Mouse (Mus musculus): ENCODE data around the gene Kazn. TPM values are rescaled to one million over a fixed set of nuclear protein-coding genes. Genes with fewer than 3 reads are reported as not detected.

Gene Kazn
- total and polyA plus RNA-seq, 2 experiments from 2014 or later, result 20.9 to 78.3 TPM

DNA sequence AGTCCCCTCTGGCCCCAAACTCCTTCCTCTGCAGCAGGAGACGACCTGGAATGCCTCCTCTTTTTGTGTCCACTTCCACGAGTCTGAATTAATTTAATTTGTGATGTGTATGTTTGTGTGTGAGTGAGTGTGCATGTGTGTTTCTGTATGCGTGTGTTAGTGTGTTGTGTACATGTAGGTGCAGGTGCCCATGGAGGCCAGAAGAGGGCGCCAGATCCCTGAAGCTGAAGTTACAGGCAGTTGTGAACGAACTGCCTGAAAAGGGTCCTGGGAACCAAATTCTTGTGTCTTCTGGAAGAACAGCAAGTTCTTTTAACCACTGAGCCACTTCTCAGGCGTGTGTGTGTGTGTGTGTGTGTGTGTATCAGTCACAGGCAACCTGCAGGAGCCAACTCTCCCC, 14.9 kb upstream of the Kazn start:
- Histone ChIP-seq H3K27ac (no peak overlapping the region), H3K4me2 (ENCODE audit: low read depth, low read length) (no peak overlapping the region), H3K9ac (replicated peaks; ENCODE audit: low read length) (no peak overlapping the region), H3K36me3 (ENCODE audit: insufficient read depth, low read length) (no peaks in the 10 kb centered on the region), H3K9me3 (ENCODE audit: low read length) (no peaks in the 10 kb centered on the region), H3K4me3 (ENCODE audit: low read length) (no peak overlapping the region), H3K27me3 (ENCODE audit: insufficient read depth, low read length) (no peaks in the 10 kb centered on the region), H3K4me1 (ENCODE audit: insufficient read depth, low read length) (no peaks in the 10 kb centered on the region)
- 79% methylated on average over 6 of the region's 6 CpGs for WGBS
- no peak for ATAC-seq
- peak; percentile 55 for DNase-seq (ENCODE audit: low spot score)
- peak; percentile 73 for TF ChIP-seq CTCF (IDR thresholded peaks at IDR 0.05; ENCODE audit: low read depth)

DNA sequence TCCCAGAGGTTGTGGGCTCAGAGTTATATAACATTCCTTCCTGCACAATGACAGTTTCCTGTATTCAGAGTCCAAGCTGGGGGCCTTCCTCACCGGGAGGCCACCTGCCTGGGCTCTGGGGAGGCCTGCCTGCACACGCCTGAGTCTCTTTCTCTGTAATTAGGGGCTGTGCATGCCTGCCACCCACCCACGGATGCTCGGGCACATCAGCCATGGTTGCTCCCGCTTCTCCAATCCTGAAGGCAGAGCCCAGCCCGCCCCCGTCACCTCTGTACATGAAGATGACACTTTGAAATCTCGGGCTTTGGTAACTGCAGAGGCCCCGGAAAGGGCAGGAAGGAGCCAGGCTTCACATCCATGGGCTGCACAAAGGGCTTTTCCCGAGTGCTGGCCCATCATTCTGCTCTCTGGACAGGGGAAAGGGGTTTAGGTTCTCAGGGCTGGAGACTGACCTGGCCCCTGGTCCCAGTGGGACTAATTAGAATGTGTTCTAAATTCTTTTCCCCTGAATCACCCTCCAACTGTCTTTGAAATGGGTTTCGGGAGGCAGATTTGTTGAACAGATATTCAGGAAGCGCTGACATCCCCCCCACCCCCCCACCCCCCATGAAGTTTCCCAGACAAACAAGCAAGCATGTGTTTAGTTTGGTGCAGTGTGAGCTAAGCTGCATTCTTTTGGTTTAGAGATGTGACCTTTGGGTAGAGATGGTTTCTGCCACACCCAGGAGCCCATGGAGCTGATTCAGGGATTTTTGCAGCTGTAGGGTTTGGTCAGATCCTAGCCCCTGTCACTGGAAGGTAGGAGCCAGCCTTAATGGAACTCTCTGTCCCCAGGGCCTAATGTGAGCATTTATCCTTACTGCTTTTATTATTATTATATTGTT, 12.5 kb upstream of the Kazn start:
- no peak overlapping the region for H3K27ac ChIP-seq

DNA sequence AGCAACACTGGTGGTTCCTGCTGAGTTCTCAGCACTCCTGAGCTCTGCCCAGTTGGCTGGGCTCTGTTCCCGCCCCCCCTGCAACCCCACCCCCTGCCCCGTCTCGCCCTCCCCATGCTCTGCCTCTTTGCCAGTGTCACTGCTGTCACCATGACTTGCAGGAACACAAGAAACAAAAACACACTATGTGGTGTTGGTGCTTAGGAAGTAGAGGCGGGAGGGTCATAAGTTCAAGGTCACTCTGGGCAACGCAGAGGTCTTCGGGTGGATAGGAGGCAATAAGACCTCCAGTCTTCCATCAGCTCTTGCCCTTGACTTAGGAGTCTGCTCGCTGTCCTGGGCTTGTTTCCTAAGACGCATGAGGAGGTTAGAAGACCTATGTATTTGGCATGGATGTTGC, 10.9 kb upstream of the Kazn start:
- no peak overlapping the region for H3K9ac ChIP-seq (replicated peaks; ENCODE audit: low read length)
- ATAC-seq, result no peak

More for the DNA sequence above, 12.5 kb upstream of the Kazn start:
- no peaks in the 10 kb centered on the region for H3K27me3 ChIP-seq (ENCODE audit: insufficient read depth, low read length)
- H3K9me3 ChIP-seq (ENCODE audit: low read length), result no peaks in the 10 kb centered on the region
- H3K4me1 ChIP-seq (ENCODE audit: insufficient read depth, low read length), result no peaks in the 10 kb centered on the region
- 53% methylated on average over 12 of the region's 12 CpGs for WGBS
- no peak overlapping the region for H3K4me3 ChIP-seq (ENCODE audit: low read length)
- H3K36me3 ChIP-seq (ENCODE audit: insufficient read depth, low read length), result no peaks in the 10 kb centered on the region
- H3K4me2 ChIP-seq (ENCODE audit: low read depth, low read length), result no peak overlapping the region
- ATAC-seq (no peak), DNase-seq (ENCODE audit: low spot score) (no peak)
- no peak overlapping the region for H3K9ac ChIP-seq (replicated peaks; ENCODE audit: low read length)
- no peak for TF ChIP-seq CTCF (IDR thresholded peaks at IDR 0.05; ENCODE audit: low read depth)

DNA sequence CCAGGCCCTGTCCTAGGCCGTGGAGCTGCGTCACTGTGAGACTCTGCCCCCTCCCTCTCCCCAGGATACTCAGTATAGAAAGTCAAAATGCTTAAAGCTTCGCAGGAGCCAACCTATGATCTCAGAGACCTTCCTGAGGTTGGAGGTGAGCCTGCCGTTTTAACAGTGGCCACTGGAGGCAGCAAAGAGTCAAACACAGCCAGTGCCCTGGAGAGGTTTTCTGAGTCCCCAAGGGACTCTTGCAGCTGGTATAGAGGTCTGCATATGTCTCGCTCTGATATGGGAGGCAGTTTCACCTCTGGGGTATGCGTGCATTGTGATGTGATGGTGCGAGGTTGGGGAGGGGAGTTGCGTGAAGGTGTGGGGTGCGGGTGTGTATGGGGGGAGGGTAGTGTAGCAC, 10.2 kb upstream of the Kazn start:
- WGBS, result 23% methylated on average over 9 of the region's 9 CpGs
- ATAC-seq (0 out of 2 replicates have a peak, but pooled peaks have one; percentile 22), DNase-seq (ENCODE audit: low spot score) (peak; percentile 79)
- peak; percentile 80 for TF ChIP-seq CTCF (IDR thresholded peaks at IDR 0.05; ENCODE audit: low read depth)
- no peaks in the 10 kb centered on the region for H3K36me3 ChIP-seq (ENCODE audit: insufficient read depth, low read length)
- H3K4me2 ChIP-seq (ENCODE audit: low read depth, low read length), result no peak overlapping the region
- H3K27me3 ChIP-seq (ENCODE audit: insufficient read depth, low read length), result no peaks in the 10 kb centered on the region
- no peak overlapping the region for H3K27ac ChIP-seq
- no peaks in the 10 kb centered on the region for H3K4me1 ChIP-seq (ENCODE audit: insufficient read depth, low read length)
- no peaks in the 10 kb centered on the region for H3K9me3 ChIP-seq (ENCODE audit: low read length)
- no peak overlapping the region for H3K9ac ChIP-seq (replicated peaks; ENCODE audit: low read length)
- H3K4me3 ChIP-seq (ENCODE audit: low read length), result no peak overlapping the region

More for the DNA sequence above, 10.9 kb upstream of the Kazn start:
- Histone ChIP-seq H3K9me3 (ENCODE audit: low read length) (no peaks in the 10 kb centered on the region), H3K36me3 (ENCODE audit: insufficient read depth, low read length) (no peaks in the 10 kb centered on the region), H3K4me2 (ENCODE audit: low read depth, low read length) (no peak overlapping the region), H3K4me1 (ENCODE audit: insufficient read depth, low read length) (no peaks in the 10 kb centered on the region), H3K4me3 (ENCODE audit: low read length) (no peak overlapping the region), H3K27ac (no peak overlapping the region), H3K27me3 (ENCODE audit: insufficient read depth, low read length) (no peaks in the 10 kb centered on the region)
- WGBS, result 91% methylated on average over 8 of the region's 8 CpGs
- DNase-seq (ENCODE audit: low spot score), result no peak
- TF ChIP-seq CTCF (IDR thresholded peaks at IDR 0.05; ENCODE audit: low read depth), result no peak

DNA sequence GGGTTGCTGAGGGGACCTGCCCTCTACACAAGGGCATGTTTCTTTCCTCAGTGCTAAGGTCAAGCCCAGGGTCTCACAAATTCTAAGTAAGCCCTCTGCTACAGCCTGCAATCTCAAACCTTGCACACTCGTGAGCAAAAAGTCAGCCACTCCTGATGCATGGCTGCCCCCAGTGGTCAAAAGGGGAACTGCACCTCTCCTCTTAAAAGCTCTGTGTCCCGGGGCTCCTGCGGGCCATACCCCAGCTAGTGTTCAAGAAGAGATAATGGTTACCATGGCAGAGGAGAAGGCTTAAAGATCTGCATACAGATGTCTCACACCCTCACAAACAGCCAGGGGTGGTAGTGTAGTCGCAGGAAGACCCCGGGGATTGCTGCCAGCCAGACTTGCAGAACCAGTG, 9.2 kb upstream of the Kazn start:
- Histone ChIP-seq H3K27ac (no peak overlapping the region), H3K36me3 (ENCODE audit: insufficient read depth, low read length) (no peaks in the 10 kb centered on the region), H3K4me2 (ENCODE audit: low read depth, low read length) (no peak overlapping the region), H3K4me1 (ENCODE audit: insufficient read depth, low read length) (no peaks in the 10 kb centered on the region), H3K27me3 (ENCODE audit: insufficient read depth, low read length) (no peaks in the 10 kb centered on the region), H3K4me3 (ENCODE audit: low read length) (no peak overlapping the region), H3K9me3 (ENCODE audit: low read length) (no peaks in the 10 kb centered on the region), H3K9ac (replicated peaks; ENCODE audit: low read length) (no peak overlapping the region)
- ATAC-seq, result peak; percentile 22
- TF ChIP-seq CTCF (IDR thresholded peaks at IDR 0.05; ENCODE audit: low read depth), result peak; percentile 98
- peak; percentile 88 for DNase-seq (ENCODE audit: low spot score)
- 7% methylated on average over 5 of the region's 5 CpGs for WGBS

DNA sequence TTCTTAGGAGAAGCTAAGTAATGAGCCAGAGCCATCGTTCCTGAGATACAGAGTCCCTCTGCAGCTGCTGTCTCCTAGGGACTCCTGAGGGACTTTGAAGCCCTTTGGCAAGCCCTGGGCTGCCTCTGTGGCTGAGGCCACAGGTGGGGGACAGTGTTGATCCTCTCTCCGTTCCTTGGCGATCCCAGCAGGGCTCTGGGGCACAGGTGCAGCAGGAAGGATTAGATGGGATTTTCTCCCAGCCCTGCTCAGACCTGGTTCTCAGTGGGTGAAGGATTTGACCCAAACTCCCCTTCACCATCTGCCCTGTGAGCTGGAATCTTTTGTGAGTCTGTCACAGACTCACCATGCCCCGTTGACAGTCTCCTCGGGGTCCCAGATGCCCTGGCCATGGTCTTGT, 7.5 kb upstream of the Kazn start:
- H3K36me3 ChIP-seq (ENCODE audit: insufficient read depth, low read length), result no peaks in the 10 kb centered on the region
- H3K4me1 ChIP-seq (ENCODE audit: insufficient read depth, low read length), result no peaks in the 10 kb centered on the region
- no peak overlapping the region for H3K4me3 ChIP-seq (ENCODE audit: low read length)
- H3K9ac ChIP-seq (replicated peaks; ENCODE audit: low read length), result no peak overlapping the region
- ATAC-seq (peak; percentile 22; the same call in 1 of the 2 replicates), DNase-seq (ENCODE audit: low spot score) (peak; percentile 53)
- H3K27me3 ChIP-seq (ENCODE audit: insufficient read depth, low read length), result no peaks in the 10 kb centered on the region
- 25% methylated on average over 5 of the region's 5 CpGs for WGBS
- TF ChIP-seq CTCF (IDR thresholded peaks at IDR 0.05; ENCODE audit: low read depth), result no peak
- no peak overlapping the region for H3K27ac ChIP-seq
- no peak overlapping the region for H3K4me2 ChIP-seq (ENCODE audit: low read depth, low read length)
- no peaks in the 10 kb centered on the region for H3K9me3 ChIP-seq (ENCODE audit: low read length)

DNA sequence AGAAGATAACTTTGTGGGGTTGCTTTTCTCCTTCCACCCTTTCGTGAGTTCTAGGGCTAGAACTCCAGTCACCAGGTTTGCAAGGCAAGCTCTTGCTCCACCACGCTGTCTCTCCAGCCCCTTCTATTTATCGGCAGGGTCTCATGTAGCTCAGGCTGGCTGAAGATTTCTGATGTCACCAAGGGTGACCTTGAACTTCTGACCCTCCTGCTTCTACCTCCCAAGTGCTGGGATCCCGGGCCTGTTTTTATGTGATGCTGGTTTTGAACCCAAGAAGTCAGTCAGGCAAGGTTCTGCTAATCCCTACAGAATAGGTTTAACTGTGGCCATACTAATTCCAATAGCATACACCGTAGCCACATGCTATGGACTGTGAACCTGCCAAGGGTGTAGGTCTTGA, 5.4 kb upstream of the Kazn start:
- H3K4me3 ChIP-seq (ENCODE audit: low read length), result no peak overlapping the region
- H3K4me2 ChIP-seq (ENCODE audit: low read depth, low read length), result no peak overlapping the region
- TF ChIP-seq CTCF (IDR thresholded peaks at IDR 0.05; ENCODE audit: low read depth), result no peak
- H3K27me3 ChIP-seq (ENCODE audit: insufficient read depth, low read length), result no peaks in the 10 kb centered on the region
- H3K9me3 ChIP-seq (ENCODE audit: low read length), result no peaks in the 10 kb centered on the region
- H3K4me1 ChIP-seq (ENCODE audit: insufficient read depth, low read length), result no peaks in the 10 kb centered on the region
- H3K9ac ChIP-seq (replicated peaks; ENCODE audit: low read length), result no peak overlapping the region
- ATAC-seq, result no peak
- DNase-seq (ENCODE audit: low spot score), result no peak
- H3K36me3 ChIP-seq (ENCODE audit: insufficient read depth, low read length), result no peaks in the 10 kb centered on the region
- WGBS, result 91% methylated on average over 5 of the region's 5 CpGs
- H3K27ac ChIP-seq, result no peak overlapping the region
